Mouse (Mus musculus) kidney, embryonic 16.5 days (tissue): Measurements from ENCODE around the gene Sycp2l. TPM values are rescaled to one million over a fixed set of nuclear protein-coding genes. Genes with fewer than 3 reads are reported as not detected.

Source experiments
- ATAC-seq: fragments of 200-750 bp; cut with Nextera tagmentation; 2 replicates; pipeline ENCODE4 v1.8.0; 2017; ENCODE audit warnings: moderate TSS enrichment; ENCODE audit not compliant: low FRiP score, low TSS enrichment
- H3K27ac ChIP-seq: fragments of 300-500 bp; sonication (generic); 2 replicates; pipeline ENCODE4 v1.5.1; 2014; ENCODE audit warnings: low read length
- H3K27me3 ChIP-seq: fragments of 300-500 bp; sonication (generic); 2 replicates; pipeline ENCODE4 v1.6.1; 2014; ENCODE audit warnings: low read length, control low read depth, mixed read lengths; ENCODE audit not compliant: insufficient read depth
- H3K36me3 ChIP-seq: fragments of 300-500 bp; sonication (generic); 2 replicates; pipeline ENCODE4 v1.6.1; 2014; ENCODE audit warnings: low read length, control low read depth, mixed read lengths; ENCODE audit not compliant: insufficient read depth
- H3K4me1 ChIP-seq: fragments of 300-500 bp; sonication (generic); 2 replicates; pipeline ENCODE4 v1.6.1; 2014; ENCODE audit warnings: low read length, control low read depth, mixed read lengths; ENCODE audit not compliant: insufficient read depth
- H3K4me2 ChIP-seq: fragments of 300-500 bp; sonication (generic); replicated peaks from 2 replicates; pipeline ENCODE4 v1.6.1; 2014; ENCODE audit warnings: low read depth, low read length
- H3K4me3 ChIP-seq: fragments of 300-500 bp; sonication (generic); 2 replicates; pipeline ENCODE4 v1.5.1; 2014; ENCODE audit warnings: mild to moderate bottlenecking, low read length
- H3K9ac ChIP-seq: fragments of 300-500 bp; sonication (generic); replicated peaks from 2 replicates; pipeline ENCODE4 v1.6.1; 2014; ENCODE audit warnings: low read length
- H3K9me3 ChIP-seq: fragments of 300-500 bp; sonication (generic); 2 replicates; pipeline ENCODE4 v1.6.1; 2016; ENCODE audit warnings: low read length, control low read depth
- WGBS: fragments of 180-500 bp; shearing (Covaris S2); extraction: QIAGEN DNeasy Blood & Tissue Kit; methylation state at CpG from one replicate; pipeline ENCODE4 v1.1.7; 2014; 5-methylcytosine and 5-hydroxymethylcytosine counted together
- polyA plus RNA-seq: library from polyadenylated mRNA; unstranded; fragments of >200 nt; fragmentation: Nextera tagmentation; extraction: Ambion mirVana; gene quantifications from 2 replicates; pipeline ENCODE4 v1.2.1, GENCODE M21; 2015

Sycp2l gene
- polyA plus RNA-seq, result not detected in 2 replicates

DNA sequence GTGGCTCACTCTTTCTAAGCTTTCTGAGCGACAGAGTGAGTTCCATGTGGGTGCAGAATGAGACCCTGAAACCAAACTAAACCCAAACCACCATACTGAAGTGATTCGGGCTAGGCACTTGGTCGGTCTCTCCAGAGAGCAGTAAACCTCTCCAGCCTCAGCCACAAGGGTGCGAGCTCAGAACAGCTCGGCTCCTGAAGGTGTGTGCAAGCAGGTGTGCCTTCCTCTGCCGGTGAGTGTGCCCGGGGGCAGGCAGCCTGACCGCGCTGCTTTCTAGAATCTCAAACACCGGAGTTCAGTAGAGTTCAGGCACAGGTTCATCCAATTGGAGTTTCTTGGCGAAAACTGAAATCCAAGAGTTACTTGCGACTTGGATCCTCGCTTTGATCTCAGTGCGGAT lies at the start of gene Sycp2l:
Gene Sycp2l, plus strand, starts transcription at position 368 of the 400 bp plus-strand sequence.
- H3K27me3 ChIP-seq, result peaks cover 15% of the 10 kb centered on the region
- no peaks in the 10 kb centered on the region for H3K9me3 ChIP-seq
- H3K4me1 ChIP-seq, result no peaks in the 10 kb centered on the region
- H3K4me3 ChIP-seq, result peak within 1 kb of the TSS; percentile 28
- no peak within 1 kb of the TSS for H3K9ac ChIP-seq
- H3K36me3 ChIP-seq, result no peaks in the 10 kb centered on the region
- no peak for ATAC-seq
- H3K27ac ChIP-seq, result no peak within 1 kb of the TSS
- H3K4me2 ChIP-seq, result peak within 1 kb of the TSS; percentile 39
- 16% methylated on average over 14 of the region's 14 CpGs for WGBS

GRCm38 (mm10) chr13:41067618-41068017 lies 46.5 kb upstream of the Sycp2l start:
- no peaks in the 10 kb centered on the region for H3K4me1 ChIP-seq
- no peak for ATAC-seq
- H3K9me3 ChIP-seq, result no peaks in the 10 kb centered on the region
- WGBS, result 94% methylated on average over 4 of the region's 4 CpGs
- no peak overlapping the region for H3K9ac ChIP-seq
- no peaks in the 10 kb centered on the region for H3K27me3 ChIP-seq
- no peaks in the 10 kb centered on the region for H3K36me3 ChIP-seq
- no peak overlapping the region for H3K4me2 ChIP-seq
- H3K27ac ChIP-seq, result no peak overlapping the region
- no peak overlapping the region for H3K4me3 ChIP-seq

GRCm38 (mm10) chr13:41071617-41072016 lies 42.5 kb upstream of the Sycp2l start:
- Histone ChIP-seq H3K4me2 (no peak overlapping the region), H3K27me3 (no peaks in the 10 kb centered on the region), H3K9ac (no peak overlapping the region), H3K4me3 (no peak overlapping the region), H3K9me3 (no peaks in the 10 kb centered on the region), H3K36me3 (no peaks in the 10 kb centered on the region), H3K4me1 (no peaks in the 10 kb centered on the region), H3K27ac (no peak overlapping the region)
- ATAC-seq, result no peak
- WGBS, result 88% methylated on average over 11 of the region's 11 CpGs

GRCm38 (mm10) chr13:41073819-41074218 lies 40.3 kb upstream of the Sycp2l start:
- Histone ChIP-seq H3K4me1 (no peaks in the 10 kb centered on the region), H3K27ac (no peak overlapping the region), H3K4me3 (no peak overlapping the region), H3K27me3 (peaks cover 4% of the 10 kb centered on the region), H3K9me3 (no peaks in the 10 kb centered on the region), H3K4me2 (no peak overlapping the region), H3K9ac (no peak overlapping the region), H3K36me3 (no peaks in the 10 kb centered on the region)
- no peak for ATAC-seq
- WGBS, result 88% methylated on average over 5 of the region's 5 CpGs

GRCm38 (mm10) chr13:41077921-41078320 lies 36.2 kb upstream of the Sycp2l start:
- whole genome bisulfite sequencing, result 64% methylated on average over 9 of the region's 9 CpGs
- H3K4me2 ChIP-seq, result no peak overlapping the region

GRCm38 (mm10) chr13:41078690-41079420 lies 35.3 kb upstream of the Sycp2l start:
- Histone ChIP-seq H3K4me2 (peak overlapping the region; percentile 91), H3K27ac (no peak overlapping the region), H3K4me3 (peak overlapping the region; percentile 53), H3K9me3 (no peaks in the 10 kb centered on the region), H3K36me3 (no peaks in the 10 kb centered on the region), H3K4me1 (peaks cover 3% of the 10 kb centered on the region; the same call in 1 of the 2 replicates), H3K9ac (peak overlapping the region; percentile 50), H3K27me3 (peaks cover 7% of the 10 kb centered on the region)
- ATAC-seq, result peak; percentile 29
- WGBS, result 9% methylated on average over 22 of the region's 24 CpGs

More at GRCm38 (mm10) chr13:41077921-41078320, 36.2 kb upstream of the Sycp2l start:
- H3K9ac ChIP-seq, result no peak overlapping the region
- H3K27ac ChIP-seq, result no peak overlapping the region
- H3K4me3 ChIP-seq, result no peak overlapping the region
- ATAC-seq, result no peak
- H3K4me1 ChIP-seq, result peaks cover 3% of the 10 kb centered on the region; the same call in 1 of the 2 replicates
- H3K36me3 ChIP-seq, result no peaks in the 10 kb centered on the region
- peaks cover 7% of the 10 kb centered on the region for H3K27me3 ChIP-seq
- H3K9me3 ChIP-seq, result no peaks in the 10 kb centered on the region

DNA sequence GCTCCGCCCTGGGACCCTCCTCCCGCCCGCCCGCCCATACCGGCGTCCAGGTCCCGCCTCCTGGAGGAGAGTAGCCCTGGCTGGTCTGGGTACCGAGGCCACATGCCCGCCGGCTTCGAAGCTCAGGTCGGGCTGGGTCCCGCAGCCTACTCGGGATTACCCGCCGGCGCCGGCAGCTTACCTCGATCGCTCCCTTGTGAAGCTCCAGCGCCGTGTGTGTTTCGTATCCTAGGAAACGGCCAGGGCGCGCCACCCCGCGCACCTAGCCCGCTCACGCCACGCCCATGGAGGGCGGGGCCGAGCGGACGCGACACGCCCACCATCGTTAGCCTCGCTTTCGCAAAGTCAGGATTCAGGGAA lies 34.7 kb upstream of the Sycp2l start, which contains the start of gene Mak:
Gene Mak, minus strand, starts transcription at position 286 of the 360 bp plus-strand sequence.
- peak; percentile 90 for ATAC-seq
- H3K9ac ChIP-seq, result peak within 1 kb of the TSS; percentile 50
- under 1% methylated on average over 33 of the region's 40 CpGs for WGBS

DNA sequence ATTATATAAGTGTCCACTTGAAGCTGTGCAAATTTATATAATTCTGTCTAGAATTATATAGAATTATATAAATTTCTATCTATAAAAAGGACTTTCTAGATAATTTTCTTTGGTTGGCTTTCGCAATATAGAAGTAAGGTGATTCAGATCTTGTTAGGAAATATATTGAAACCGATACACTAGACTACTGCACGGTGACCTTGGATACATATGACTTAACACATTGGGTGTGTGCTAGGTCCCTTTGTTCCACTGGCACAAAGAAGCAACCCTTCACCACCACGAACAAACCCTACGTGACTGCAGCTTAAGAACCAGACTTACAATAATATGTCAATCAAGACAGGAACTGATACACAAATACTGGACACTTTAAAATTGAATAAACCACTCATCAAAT lies 34.2 kb upstream of the Sycp2l start:
- H3K4me1 ChIP-seq, result peaks cover 3% of the 10 kb centered on the region; the same call in 1 of the 2 replicates

More for the DNA sequence above, 34.7 kb upstream of the Sycp2l start, which contains the start of gene Mak:
- Histone ChIP-seq H3K4me3 (peak within 1 kb of the TSS; percentile 53), H3K4me1 (peaks cover 3% of the 10 kb centered on the region; the same call in 1 of the 2 replicates), H3K27ac (no peak within 1 kb of the TSS), H3K9me3 (no peaks in the 10 kb centered on the region), H3K27me3 (peaks cover 7% of the 10 kb centered on the region), H3K36me3 (no peaks in the 10 kb centered on the region), H3K4me2 (peak within 1 kb of the TSS; percentile 91)

GRCm38 (mm10) chr13:41080700-41081099 lies 33.4 kb upstream of the Sycp2l start:
- ATAC-seq, result no peak
- 90% methylated on average over 6 of the region's 6 CpGs for WGBS
- peaks cover 7% of the 10 kb centered on the region for H3K27me3 ChIP-seq
- no peak overlapping the region for H3K4me3 ChIP-seq
- H3K4me2 ChIP-seq, result no peak overlapping the region
- H3K4me1 ChIP-seq, result peaks cover 3% of the 10 kb centered on the region; the same call in 1 of the 2 replicates
- H3K36me3 ChIP-seq, result no peaks in the 10 kb centered on the region
- H3K9me3 ChIP-seq, result no peaks in the 10 kb centered on the region
- H3K9ac ChIP-seq, result no peak overlapping the region
- H3K27ac ChIP-seq, result no peak overlapping the region

More for the DNA sequence above, 34.2 kb upstream of the Sycp2l start:
- Histone ChIP-seq H3K27ac (no peak overlapping the region), H3K36me3 (no peaks in the 10 kb centered on the region), H3K4me3 (peak overlapping the region; percentile 53; the same call in 1 of the 2 replicates), H3K4me2 (peak overlapping the region; percentile 91), H3K27me3 (peaks cover 7% of the 10 kb centered on the region), H3K9me3 (no peaks in the 10 kb centered on the region), H3K9ac (no peak overlapping the region)
- 57% methylated on average over 5 of the region's 5 CpGs for WGBS
- ATAC-seq, result no peak

DNA sequence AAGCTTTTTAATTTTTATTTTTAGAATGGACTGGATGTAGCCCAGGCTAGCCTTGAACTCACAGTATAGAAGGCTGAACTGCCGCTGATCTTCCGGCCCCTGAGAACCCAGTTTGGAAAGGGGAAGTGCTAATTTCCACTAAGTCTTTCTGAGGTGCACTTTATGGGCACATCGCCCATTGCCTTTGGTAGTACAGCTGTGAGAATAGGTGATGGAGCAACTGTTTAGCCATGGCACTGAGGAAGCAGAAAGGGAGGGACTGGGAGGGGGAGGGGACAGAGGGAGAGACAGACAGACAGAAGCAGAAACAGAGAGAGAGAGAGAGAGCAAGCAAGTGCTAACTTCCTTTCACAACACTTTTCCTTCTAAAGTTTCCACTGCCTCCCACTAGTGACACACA lies 29.6 kb upstream of the Sycp2l start:
- Histone ChIP-seq H3K36me3 (no peaks in the 10 kb centered on the region), H3K9ac (no peak overlapping the region), H3K4me1 (peaks cover 3% of the 10 kb centered on the region; the same call in 1 of the 2 replicates), H3K4me3 (no peak overlapping the region), H3K4me2 (no peak overlapping the region), H3K27ac (no peak overlapping the region), H3K27me3 (no peaks in the 10 kb centered on the region), H3K9me3 (no peaks in the 10 kb centered on the region)
- ATAC-seq, result no peak
- 81% methylated on average over 3 of the region's 3 CpGs for WGBS
